Mouse (Mus musculus) thymus, postnatal 36 days (tissue): ENCODE measurements around the gene Sgce.
"Not testable (repeated sequence)": the region's sequence is repeated elsewhere in the genome, so short reads cannot be mapped to it uniquely, and the experiment has no call there.

Source experiments
- DNase-seq, 2 experiments: peaks; one replicate each; pipeline ENCODE4 v3.0.0; 2022; ENCODE audit warnings: mixed read lengths in 2 of 2

The Sgce gene

GRCm38 (mm10) chr6:4722142-4722541 lies 24.9 kb downstream of the Sgce start:
- DNase-seq: no peak

- no peak for DNase-seq
Observed at GRCm38 (mm10) chr6:4717344-4717743, 29.7 kb downstream of the Sgce start.

DNA sequence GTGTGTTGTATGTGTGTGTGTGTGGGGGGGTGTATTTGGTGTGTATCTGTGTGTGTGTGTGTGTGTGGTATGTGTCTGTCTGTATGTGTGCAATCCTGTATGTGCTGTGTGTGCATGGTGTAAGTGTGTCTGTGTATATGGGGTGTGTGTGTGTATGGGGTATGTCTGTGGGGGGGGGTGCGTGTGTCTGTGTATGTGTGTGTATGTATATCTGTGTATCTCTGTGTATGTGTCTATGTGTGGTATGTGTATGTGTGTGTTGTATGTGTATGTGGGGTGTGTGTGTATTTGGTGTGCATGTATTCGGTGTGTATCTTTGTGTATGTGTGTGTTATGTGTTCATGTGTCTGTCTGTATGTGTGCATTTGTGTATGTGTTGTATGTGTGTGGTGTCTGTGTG lies 30.8 kb downstream of the Sgce start:
- no peak for DNase-seq

DNA sequence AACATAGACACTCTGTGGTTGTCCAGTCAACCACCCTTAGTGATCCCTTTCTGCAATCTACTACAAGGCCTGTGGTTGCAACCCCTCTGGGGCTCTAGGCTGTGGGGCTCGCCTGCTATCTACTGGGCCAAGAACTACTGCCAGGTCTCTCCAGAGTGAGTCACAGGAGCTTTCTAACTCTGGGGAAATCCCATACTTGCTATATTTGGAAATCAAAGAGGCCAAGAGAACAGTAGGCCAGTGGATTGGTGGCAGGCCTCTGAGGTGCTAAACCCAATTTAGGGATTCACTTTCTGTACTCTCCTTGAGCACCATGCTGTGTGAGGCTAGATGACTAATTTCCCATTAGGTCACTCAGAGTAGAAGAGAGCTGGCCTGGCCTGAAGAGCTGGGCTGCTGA lies 38.0 kb downstream of the Sgce start:
- no peak for DNase-seq

- DNase-seq: no peak
Observed at GRCm38 (mm10) chr6:4706415-4706814, 40.6 kb downstream of the Sgce start.

- no peak for DNase-seq
Observed at GRCm38 (mm10) chr6:4703908-4704307, 43.1 kb downstream of the Sgce start.

DNA sequence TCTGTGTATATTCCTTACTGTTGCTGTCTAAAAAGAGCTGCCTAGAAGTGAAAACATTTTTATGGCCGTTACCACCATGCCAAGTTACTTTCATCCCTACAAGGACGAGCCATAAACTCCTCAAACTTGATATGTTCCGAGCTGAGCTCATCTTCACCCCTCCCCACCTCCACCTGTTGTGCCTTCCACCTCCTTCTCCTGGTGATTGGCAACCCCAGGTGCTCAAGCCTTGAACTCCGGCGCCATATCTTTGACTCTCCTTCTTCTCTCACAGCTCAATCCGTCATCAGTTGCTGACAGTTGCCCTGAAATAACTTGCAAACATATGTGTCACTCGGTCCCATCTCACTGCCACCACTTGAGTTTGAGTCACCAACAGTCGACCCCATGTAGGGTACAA lies 45.4 kb downstream of the Sgce start:
- no peak for DNase-seq

- no peak for DNase-seq
Observed at GRCm38 (mm10) chr6:4695778-4696177, 51.2 kb downstream of the Sgce start.

DNA sequence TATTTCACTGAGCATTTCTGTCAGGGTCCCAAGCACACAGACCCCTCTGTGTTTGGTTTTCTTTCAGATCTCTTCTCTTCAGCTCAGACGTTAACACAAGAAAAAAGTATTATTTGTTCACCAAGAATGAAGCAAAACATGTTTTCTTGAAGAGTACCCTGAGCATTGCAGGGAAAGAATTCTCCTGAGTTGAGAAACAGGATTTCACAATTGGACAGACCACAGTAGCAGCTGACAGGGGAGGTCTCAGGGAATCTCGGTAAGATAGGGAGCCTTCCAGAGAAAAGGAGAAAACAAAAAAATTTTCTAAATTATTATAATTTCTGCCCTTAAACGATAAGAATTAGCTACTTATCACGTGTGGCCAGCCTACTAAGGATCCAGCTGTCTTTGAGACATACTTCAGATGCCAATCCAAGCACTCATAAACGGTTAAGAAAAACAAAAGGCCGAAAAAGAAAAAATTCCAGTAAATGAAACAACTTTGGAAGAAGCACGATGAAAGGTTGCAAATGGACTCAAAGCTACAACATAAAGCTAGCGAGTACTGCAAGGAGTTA lies 52.3 kb downstream of the Sgce start:
- DNase-seq: no peak

DNA sequence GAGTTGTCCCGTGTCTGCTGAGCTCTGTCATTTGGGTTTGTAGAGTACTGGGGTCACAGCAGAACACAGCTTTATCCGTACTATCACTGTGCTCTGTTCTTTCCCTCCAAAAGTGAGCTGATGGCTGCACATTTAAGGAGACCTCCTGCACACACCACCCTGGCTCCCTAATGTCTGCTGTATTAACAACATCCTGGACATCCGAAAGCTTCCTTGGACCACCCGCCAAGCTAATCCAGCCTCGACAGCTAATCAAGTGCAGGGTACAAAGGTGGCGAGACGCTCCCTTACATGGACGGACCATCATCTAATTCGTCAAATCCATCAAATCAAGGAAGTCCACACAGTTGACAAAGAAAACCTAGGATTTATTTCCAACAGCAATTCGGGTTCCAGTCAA lies 53.5 kb downstream of the Sgce start:
- DNase-seq: no peak

DNA sequence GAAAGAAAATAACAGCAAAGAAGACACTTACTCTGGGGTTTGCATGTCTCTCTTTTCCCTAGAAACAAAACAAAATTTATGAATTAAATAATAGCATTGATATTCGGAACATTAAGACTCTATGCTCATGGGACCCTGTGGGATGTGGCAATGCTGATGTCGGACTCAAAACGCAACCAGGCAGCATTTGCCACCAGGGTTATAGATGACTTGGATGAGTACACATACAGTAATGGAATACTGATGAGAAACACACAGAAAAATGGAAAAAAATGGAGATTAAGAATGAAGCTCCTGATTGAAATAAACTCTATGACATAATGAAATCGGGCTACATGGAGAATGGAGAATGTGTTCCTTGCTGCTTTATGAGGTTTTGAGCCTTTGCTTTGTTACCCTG lies 56.6 kb downstream of the Sgce start:
- no peak for DNase-seq

DNA sequence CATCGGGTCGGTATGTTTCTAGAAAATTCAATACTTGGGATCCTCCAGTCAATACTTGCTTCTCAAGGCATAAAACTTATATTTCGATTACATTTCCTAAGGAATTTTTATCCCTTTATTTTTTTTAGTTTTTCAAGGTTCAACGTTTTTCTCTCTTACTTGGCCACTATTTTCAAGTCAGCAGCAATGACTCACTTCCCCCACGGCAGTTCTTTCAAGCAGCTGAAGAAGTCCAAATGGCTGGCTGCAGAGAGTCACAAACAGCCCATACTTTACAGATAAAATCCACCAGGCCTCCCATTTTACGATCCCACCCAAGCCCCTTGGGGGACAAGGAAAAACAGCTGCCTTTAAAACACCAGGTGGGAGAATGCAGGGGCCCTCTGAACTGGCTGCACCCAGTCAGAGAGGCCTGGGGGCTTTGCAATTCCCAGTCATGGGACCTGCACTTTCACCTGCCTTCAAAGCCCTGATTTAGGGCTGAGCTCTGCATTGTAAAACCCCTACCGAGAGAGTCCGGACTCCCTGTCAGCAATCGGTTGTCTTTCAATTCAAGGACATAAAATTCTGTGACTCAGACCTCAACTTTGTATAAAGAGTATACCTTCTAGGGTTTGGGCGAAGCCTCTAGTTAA lies 62.2 kb downstream of the Sgce start:
- DNase-seq: no peak

DNA sequence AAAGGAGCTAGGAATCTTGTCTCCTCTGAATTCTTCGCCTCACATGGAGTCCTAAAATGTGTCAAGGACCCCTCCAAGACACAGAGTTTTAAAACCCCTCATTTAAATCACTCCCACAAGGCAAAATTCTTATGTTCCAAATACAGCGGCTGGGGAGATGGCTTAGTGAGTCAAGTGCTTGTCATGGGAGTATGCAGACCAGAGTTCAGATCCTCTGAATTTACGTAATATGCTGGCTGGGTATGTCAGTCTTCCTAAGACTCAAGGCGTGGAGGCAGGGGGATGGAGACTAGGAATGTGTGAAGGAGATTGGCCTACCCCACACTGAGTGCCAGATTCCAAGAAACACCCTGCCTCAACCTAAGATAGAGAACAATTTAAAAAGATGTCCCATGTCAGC lies 66.4 kb downstream of the Sgce start:
- no peak for DNase-seq

DNA sequence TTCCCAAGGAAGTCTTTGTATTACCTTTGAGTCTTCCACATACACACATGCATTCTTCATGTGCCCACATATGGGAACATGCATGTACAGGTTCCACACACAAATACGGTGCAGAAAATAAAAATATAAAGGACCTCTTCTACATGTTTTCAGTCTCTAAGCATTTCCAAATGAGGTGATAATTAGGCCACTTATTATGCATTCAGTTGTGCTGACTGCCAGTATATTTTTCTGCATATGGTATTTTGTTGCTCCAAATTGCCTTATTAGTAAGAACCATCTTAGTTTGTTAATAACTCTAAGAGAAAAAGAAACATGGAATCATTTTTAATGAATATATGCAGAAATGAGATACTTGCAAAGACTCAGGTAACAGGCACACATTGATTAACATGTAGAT lies 67.0 kb downstream of the Sgce start:
- no peak for DNase-seq

DNA sequence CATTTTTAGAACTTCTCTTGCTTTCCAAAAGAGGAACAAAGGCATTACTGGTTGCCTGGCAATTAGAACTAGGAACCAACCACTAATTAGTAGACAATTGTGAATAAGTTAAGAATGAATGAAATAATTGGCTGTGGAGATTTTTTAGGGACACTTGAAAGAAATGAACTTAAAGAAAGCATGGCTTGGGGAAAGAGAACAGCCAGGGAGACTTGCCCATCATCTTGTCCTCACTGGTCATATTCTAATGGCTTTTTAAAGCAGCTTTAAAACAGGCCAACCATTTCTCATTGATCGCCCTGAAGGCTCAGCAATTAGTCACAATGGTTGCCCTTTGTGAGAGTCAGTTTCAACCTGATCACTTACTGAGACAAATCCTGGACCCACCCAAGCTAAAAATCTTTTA lies 69.6 kb downstream of the Sgce start:
- no peak for DNase-seq

DNA sequence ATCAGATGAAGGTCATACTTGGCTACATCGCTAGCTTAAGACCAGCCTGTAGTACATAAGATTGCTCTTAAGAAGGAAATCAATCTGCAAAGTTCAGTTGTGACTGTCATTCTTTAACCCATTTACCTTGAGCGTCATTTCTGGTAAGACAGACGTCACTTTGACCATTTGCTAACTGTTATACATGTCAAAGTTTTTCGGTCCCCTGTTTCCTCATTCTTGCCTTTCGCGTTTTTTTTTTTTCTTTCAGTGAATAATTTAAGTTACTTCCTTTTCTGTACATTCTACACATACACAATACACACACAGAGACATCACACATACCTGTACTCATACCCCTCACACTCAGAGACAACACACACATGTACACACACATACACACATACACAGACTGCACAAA lies 81.9 kb downstream of the Sgce start:
- no peak for DNase-seq

DNA sequence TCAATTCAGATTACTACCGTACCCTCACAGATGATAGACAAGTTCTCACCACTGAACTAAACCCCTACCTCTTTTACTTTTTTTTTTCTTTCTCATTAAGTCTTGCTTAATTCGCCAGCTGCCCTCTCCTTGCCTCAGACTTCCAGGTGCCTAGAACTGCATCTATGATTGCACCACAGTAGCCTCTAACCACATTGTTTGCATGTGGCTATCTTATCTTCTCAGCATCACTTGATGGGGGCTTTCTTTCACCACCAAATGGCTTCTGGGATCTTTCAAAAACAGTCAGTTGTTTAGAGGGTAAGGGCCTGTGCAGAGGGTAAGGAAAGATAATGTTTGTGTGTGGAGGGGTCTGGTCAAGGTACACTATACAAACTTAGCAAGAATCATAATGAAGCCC lies 82.7 kb downstream of the Sgce start:
- no peak for DNase-seq

DNA sequence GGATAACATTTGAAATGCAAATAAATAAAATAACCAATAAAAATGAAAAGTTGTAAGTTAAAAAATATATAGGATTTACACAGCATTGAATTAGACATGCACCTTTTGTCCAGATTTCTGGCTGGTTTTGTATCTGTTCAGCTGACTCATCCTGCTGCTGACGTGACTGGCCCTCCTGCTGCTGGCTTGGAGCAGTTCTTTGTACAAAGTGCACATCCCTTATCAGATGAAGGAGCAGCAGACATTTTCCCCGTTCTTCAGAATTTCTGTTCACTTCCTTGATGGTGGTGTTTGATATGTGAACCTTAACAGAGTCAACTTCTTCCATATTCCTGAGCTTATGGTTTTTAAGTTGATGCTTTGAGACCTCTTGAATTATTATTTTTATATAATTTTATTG lies 83.5 kb downstream of the Sgce start:
- DNase-seq: no peak

DNA sequence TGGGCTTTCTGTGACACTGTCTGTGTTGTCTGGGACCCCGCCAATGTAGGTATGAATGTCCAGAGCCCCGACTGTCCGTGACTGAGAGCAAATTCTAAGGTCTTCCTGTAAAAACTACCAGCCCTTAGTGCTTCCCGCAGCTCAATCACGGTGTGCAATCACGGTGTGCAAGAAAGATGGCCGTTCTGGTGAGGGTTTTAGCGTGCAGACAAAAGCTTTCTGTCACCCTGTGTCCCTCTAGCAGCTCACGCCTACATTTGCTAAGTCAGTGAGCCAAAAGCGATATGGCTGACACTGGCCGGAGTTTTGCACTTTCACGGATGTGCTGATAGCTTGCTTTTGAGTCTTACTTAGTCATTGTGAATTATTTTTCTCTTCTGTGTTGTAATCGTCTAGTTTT lies 88.1 kb downstream of the Sgce start:
- DNase-seq: no peak

GRCm38 (mm10) chr6:4655924-4656323 lies 91.1 kb downstream of the Sgce start:
- no peak for DNase-seq

DNA sequence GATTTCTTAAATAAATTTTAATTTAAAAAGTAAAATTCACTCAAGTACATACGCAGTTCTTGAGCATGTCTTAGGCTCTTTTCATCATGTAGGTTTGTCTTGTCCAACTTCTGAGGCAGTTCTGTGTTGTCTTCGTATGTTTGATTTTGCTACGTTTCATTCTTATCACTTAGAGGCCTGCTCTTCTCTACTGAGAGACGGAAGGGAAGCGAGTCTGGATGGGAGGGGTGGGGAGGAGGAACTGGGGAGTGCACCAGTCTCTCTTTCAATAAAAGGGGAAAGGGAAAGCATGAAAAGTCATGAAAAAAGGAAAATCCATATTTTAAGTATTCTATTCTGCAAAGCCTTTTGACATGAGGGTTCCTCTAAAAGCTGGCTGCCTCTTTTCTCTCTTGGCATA lies 91.5 kb downstream of the Sgce start:
- DNase-seq: no peak

GRCm38 (mm10) chr6:4653741-4654140 lies 93.3 kb downstream of the Sgce start:
- not testable (repeated sequence) for DNase-seq

DNA sequence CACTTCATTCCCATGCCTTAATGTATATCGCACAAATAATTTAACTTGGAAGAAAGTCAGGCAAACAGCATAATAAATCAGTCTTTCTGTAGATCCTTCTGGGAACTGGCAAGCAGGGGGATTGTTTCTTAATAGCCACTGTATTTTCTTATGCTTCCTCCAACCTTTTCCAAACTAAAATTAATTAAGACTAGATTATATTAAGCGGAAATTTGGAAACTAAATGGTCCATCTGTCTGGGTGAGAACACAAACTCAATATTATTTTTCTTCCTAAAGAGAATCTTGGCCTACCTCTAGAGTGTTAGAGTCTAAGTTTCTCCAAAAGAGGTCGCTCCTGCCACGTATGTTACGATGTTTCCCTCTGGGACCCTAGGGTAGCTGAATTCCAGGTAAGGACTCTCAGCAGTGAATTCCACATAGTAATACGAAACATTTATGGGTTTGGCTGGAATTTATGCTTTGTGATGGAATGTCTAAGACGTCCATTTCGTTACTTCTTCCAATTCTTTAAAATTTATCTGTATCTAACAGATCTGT lies 94.3 kb downstream of the Sgce start:
- DNase-seq: no peak

DNA sequence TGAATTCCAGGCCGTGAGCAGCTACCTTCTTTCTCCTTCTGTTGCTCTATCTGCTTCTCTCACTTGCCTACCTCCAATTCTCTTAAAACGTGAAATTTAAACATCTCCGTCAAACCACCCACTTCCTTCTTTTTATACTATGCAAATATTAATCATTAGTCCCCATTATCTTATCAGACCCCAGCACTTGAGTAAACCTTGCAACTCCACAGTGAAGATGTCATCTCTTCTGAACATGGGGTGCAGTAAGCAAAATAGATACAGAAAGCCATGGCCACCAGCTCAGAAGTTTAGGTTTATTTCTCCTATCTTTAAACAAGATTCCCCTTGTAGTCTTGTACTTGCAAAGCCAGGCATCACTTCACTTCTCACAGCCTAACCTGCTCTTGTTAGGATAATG lies 99.7 kb downstream of the Sgce start:
- no peak for DNase-seq

DNA sequence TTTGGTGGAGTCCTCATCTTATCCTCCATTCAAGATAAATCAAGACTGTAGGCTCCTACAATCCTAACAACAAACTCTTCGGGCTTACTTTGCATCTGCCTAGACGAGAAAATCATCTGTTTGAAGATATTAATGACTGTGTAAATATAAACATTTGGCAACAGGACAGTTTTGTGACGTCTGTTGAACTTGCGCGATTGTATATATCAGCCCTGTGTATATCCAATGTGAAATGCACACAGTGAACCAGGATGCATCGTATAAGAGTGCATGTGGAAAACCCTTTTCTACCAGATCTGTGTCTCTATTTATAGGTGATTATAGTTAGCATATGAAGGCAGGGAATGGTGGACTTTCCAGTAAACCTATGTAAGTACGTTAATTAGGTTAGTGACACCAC lies 104.9 kb downstream of the Sgce start:
- DNase-seq: no peak
